ENCODE assay signal across 19 mouse cellular contexts in genomic region chr13:58882916-58883315, GRCm38 (mm10).
"Had no signal": no experiment of that assay in that cellular context is flagged by ENCODE, and none has a peak within 500 bp of the region (broad histone marks: within the 10 kb centered on the region; RNA-seq: fewer than 3 reads in every experiment).

No protein-coding gene starts in this region.

- H3K27ac ChIP-seq: liver, embryonic 15.5 days; midbrain, embryonic 10.5 days; midbrain, embryonic 13.5 days; neural tube, embryonic 13.5 days; neural tube, embryonic 15.5 days had no signal

- H3K9me3 ChIP-seq: liver, embryonic 15.5 days; midbrain, embryonic 13.5 days; neural tube, embryonic 15.5 days had no signal

- DNase-seq: liver, postnatal 0 days; lung, embryonic 14.5 days; lung, postnatal 10 days; lung, postnatal 4 days; retina, postnatal 1 day; right cerebral cortex, adult 18-20 months; right cerebral cortex, postnatal 25 days; right cerebral cortex, postnatal 4 days; spleen, adult 18-20 months; thymus, adult 18-20 months; thymus, postnatal 14 days; thymus, postnatal 36 days had no signal

- ATAC-seq: liver, postnatal 0 days; midbrain, embryonic 13.5 days; midbrain, embryonic 16.5 days had no signal

- H3K9ac ChIP-seq: liver, embryonic 15.5 days; liver, postnatal 0 days; lung, embryonic 14.5 days; midbrain, embryonic 13.5 days; neural tube, embryonic 13.5 days; neural tube, embryonic 15.5 days had no signal

- H3K4me3 ChIP-seq: liver, embryonic 15.5 days; midbrain, embryonic 10.5 days; midbrain, embryonic 13.5 days; myocyte; neural tube, embryonic 13.5 days; neural tube, embryonic 15.5 days had no signal

- H3K4me1 ChIP-seq: liver, embryonic 15.5 days; midbrain, embryonic 10.5 days; midbrain, embryonic 13.5 days; neural tube, embryonic 13.5 days; neural tube, embryonic 15.5 days had no signal

- H3K4me2 ChIP-seq: liver, embryonic 15.5 days; lung, embryonic 14.5 days; midbrain, embryonic 13.5 days; neural tube, embryonic 13.5 days; neural tube, embryonic 15.5 days had no signal

- H3K27me3 ChIP-seq: liver, embryonic 15.5 days; midbrain, embryonic 13.5 days; neural tube, embryonic 13.5 days; neural tube, embryonic 15.5 days had no signal

- H3K36me3 ChIP-seq: liver, embryonic 15.5 days; midbrain, embryonic 10.5 days had no signal
